Mouse (Mus musculus) ES-CJ7 (cell line): ENCODE results near the gene St6galnac5.
"Not testable (repeated sequence)": the region's sequence is repeated elsewhere in the genome, so short reads cannot be mapped to it uniquely, and the experiment has no call there.

Experiments used
- DNase-seq: peaks from one replicate; pipeline ENCODE4 v3.0.0; 2011; ENCODE audit warnings: low read depth, low spot score

St6galnac5 gene

GRCm38 (mm10) chr3:152793006-152793405 lies 189.0 kb downstream of the St6galnac5 start:
- no peak for DNase-seq

DNA sequence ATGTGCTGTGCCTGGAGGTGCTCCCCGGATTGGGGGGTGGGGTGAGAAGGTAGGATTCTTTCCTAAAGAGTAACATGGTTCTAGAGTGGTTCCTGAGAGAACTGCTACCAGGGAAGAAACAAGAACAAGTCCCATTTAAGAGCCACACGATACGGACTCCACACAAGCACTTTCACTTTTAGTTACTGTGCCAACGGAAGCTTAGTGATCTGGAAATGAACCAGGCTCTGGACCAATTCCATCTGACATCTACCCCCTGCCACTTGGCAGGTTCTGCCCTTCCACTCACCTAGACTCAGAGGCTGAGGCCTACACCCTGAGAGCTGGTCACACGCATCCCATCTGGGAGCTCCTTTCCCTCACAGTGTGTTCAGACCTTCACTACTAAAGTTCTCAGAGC lies 189.4 kb downstream of the St6galnac5 start:
- DNase-seq: no peak

- DNase-seq: not testable (repeated sequence)
These were observed 193.6 kb downstream of the St6galnac5 start for GRCm38 (mm10) chr3:152788301-152788953.

- not testable (repeated sequence) for DNase-seq
These were observed 197.7 kb downstream of the St6galnac5 start for GRCm38 (mm10) chr3:152784353-152784752.

DNA sequence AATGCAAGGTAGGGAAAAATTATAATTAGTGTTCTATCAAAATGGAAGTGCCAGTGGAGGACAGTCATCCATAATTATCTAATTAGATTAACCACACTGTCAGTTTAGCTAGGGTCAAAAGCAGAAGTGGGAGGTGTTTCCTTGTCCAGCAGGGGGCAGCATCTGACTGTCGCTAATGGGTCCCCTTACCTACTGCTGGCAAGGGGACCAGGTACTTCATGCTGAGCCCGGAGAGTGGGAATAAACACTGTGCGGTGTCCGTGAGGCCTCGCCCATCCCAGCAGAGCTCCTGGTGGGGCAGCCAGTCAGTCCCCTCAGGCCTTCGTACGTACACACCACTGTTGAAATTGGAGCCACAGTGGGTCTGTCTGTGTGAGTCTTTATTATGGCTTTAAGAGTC lies 198.3 kb downstream of the St6galnac5 start:
- DNase-seq: peak; percentile 68

- DNase-seq: no peak
These were observed 202.2 kb downstream of the St6galnac5 start for GRCm38 (mm10) chr3:152779819-152780218.

DNA sequence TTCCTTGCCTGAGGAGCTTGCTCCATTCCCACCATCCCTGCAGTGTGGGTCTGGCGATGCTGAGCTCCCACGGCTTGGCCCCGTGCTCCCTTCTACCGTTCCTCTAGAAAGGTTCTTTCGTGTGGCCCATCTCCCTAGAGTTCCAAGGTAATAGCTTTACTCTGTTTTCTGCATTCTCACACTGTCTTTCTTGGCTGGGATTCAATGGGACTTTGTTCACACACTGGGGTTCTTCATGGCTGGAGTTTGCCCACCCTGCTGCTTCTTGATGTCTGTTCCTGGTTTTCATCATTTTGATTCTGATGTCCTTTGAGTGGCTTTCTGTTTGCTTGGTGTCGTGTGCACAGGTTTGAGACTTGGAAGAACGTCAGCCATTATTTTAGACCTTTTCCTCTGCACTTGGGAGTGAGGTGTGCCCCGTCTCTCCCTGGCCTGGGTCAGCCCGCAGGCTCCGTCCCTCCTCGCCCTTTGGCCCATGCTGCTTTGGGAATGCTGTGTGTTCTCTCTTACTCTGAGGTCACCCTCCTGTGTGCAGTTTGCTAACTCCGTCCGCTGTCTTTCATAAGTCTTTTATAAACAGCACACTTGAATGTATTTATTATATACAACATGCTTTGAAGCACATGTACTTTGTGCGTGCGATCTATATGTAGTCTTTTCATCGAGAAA lies 205.0 kb downstream of the St6galnac5 start:
- no peak for DNase-seq

- no peak for DNase-seq
These were observed 205.7 kb downstream of the St6galnac5 start for GRCm38 (mm10) chr3:152776363-152776762.

DNA sequence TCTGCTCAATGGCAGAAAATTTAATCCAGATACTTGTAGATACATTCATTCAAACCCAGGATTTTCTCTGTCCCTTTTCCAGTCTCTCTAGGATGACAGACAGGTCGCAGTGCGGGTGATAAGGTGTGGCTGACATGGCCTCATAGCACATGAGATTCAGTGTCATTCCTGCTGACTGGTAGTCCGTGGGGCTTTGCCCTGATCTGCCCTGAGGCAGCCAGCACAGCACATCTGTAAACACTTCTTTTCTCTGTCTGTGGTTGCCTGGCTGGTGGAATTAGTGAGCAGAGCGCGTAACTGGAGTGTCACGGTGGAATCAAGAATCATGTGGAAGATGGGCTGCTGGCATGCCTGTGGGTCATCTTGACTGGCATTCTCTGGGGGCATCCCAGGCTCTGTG lies 212.0 kb downstream of the St6galnac5 start:
- DNase-seq: no peak

DNA sequence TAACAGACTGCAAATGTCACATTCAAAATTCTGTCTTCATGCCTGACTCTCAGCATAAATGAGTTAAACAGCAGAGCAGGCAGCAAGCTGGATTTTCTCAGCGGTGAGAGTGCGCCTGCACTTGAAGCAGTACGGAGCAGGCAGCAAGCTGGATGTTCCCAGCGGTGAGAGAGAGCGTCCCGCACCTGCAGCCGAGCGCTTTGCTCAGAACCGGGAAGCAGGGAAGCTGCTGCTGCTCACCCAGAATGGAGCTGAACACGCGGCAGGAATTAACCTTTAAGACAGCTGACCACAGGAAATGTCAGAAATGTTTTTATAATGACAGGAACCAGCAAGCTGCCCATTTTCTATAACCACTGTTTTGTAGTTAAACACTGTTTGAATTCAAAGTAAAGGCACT lies 214.6 kb downstream of the St6galnac5 start:
- no peak for DNase-seq
